Mouse (Mus musculus) ES-E14 (cell line): ENCODE measurements around the gene Slc38a3. TPM values are rescaled to one million over a fixed set of nuclear protein-coding genes. Genes with fewer than 3 reads are reported as not detected.

Source experiments
- DNase-seq: peaks from one replicate; pipeline ENCODE4 v3.0.0-alpha.2; 2013; ENCODE audit warnings: low read depth, low spot score
- H3K27ac ChIP-seq: 2 replicates; pipeline ENCODE4 v1.5.1; 2012; ENCODE audit warnings: low read depth, mild to moderate bottlenecking, low read length, moderate library complexity, mixed read lengths; ENCODE audit not compliant: poor library complexity, insufficient read depth, severe bottlenecking
- H3K36me3 ChIP-seq: 2 replicates; pipeline ENCODE4 v1.6.1; 2012; ENCODE audit warnings: mild to moderate bottlenecking, low read length, moderate library complexity, mixed read lengths; ENCODE audit not compliant: control insufficient read depth, poor library complexity, insufficient read depth, severe bottlenecking
- H3K4me1 ChIP-seq, 2 experiments: fragments of 150-350 bp in 1 of 2; sonication (generic) in 1 of 2; 2 replicates each; pipeline ENCODE4 v1.6.1; 2012; ENCODE audit warnings: low read length in 2 of 2, mild to moderate bottlenecking in 1 of 2, mixed read lengths in 1 of 2; ENCODE audit not compliant: control insufficient read depth in 2 of 2, insufficient read depth in 2 of 2, poor library complexity in 1 of 2
- H3K4me3 ChIP-seq, 2 experiments: fragments of 150-350 bp in 1 of 2; sonication (generic) in 1 of 2; 2 replicates each; pipeline ENCODE4 v1.5.1; 2012; ENCODE audit warnings: low read length in 2 of 2, low read depth in 1 of 2, mild to moderate bottlenecking in 1 of 2, mixed read lengths in 1 of 2; ENCODE audit not compliant: insufficient read depth in 1 of 2, poor library complexity in 1 of 2, severe bottlenecking in 1 of 2
- H3K9ac ChIP-seq: 2 replicates; pipeline ENCODE4 v1.6.1; 2012; ENCODE audit warnings: low read depth, mild to moderate bottlenecking, low read length, mixed read lengths; ENCODE audit not compliant: poor library complexity, insufficient read depth, severe bottlenecking
- H3K9me3 ChIP-seq: fragments of 150-350 bp; sonication (generic); 2 replicates; pipeline ENCODE4 v1.6.1; 2012; ENCODE audit warnings: low read depth, mild to moderate bottlenecking, low read length; ENCODE audit not compliant: control insufficient read depth, insufficient read depth
- CHD2 ChIP-seq: IDR thresholded peaks from 2 replicates; pipeline ENCODE4 v1.6.1; 2014; ENCODE audit warnings: mild to moderate bottlenecking, low read depth, low read length, inconsistent platforms
- HCFC1 ChIP-seq: IDR thresholded peaks from 2 replicates; pipeline ENCODE4 v1.6.1; 2012; ENCODE audit warnings: low read length, inconsistent platforms, borderline replicate concordance; ENCODE audit not compliant: insufficient read depth
- MAFK ChIP-seq: IDR thresholded peaks from 2 replicates; pipeline ENCODE4 v1.6.1; 2014; ENCODE audit warnings: mild to moderate bottlenecking, low read depth, low read length, inconsistent platforms; ENCODE audit not compliant: insufficient read depth
- ZC3H11A ChIP-seq: IDR thresholded peaks from 2 replicates; pipeline ENCODE4 v1.6.1; 2012; ENCODE audit warnings: low read depth, mild to moderate bottlenecking, inconsistent platforms, low read length, borderline replicate concordance
- ZNF384 ChIP-seq: IDR thresholded peaks from 2 replicates; pipeline ENCODE4 v1.6.1; 2012; ENCODE audit warnings: low read depth, low read length, inconsistent platforms
- in situ Hi-C, 2 experiments: fragments of 600-800 bp; cut with MboI; formaldehyde crosslinking; loops; one replicate each; pipeline ENCODE4 v1.15.1; 2025; ENCODE audit warnings: low sequenced_read_pairs in 2 of 2, inconsistent platforms in 1 of 2; ENCODE audit not compliant: unreplicated experiment in 2 of 2
- total RNA-seq: library from RNA; depleted of rRNA; stranded (reverse); fragments of 300-350 nt; gene quantifications from 2 replicates; pipeline ENCODE4 v1.2.3, GENCODE M21; 2012

Gene Slc38a3
- total RNA-seq, 1 experiment: 2.9 TPM

DNA sequence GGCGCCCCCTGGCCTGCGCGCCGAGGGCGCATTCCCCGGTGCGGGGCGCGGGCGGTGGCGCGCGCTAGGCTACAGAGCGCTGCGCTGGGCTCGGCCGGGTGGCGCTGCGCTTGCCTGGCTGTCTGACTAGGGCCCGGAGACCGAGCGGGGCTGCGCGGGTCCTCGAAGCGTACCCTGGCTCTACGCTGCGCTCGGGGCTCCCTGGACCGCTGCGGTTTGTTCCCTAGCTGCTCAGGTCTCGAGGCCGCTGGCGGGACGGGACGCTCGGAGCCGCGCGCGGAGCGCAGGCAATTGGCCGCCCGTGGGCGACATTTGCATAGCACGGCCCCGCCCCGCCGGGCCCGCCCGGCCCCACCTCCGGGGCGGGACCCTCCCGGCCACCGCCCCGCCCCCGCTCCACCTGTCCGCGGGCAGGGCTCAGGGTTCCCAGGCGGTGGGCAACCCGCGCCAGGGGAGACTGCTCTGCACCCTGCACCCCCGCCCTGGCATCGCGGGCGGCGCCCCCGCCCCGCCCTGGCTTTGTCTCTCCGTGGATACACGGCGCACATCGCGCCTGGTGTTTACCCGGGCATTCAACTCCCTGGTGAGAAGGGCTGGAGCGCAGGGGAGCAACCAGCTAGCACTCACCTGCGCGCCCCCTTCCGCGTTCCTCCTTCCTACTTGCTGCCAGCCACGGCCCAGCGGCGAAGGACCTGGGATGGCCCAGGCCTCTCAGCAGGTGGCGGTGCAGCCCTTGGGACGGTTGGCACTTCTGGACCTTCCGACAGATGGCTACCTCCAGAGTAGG lies 40.6 kb upstream of the Slc38a3 start, which contains the start of gene Sema3f:
Sema3f (minus strand) TSS at position 779 of the 787 bp plus-strand sequence.
- TF ChIP-seq MAFK (no peak), ZNF384 (no peak), ZC3H11A (no peak), HCFC1 (no peak)
- DNase-seq: peak; percentile 67
- Histone ChIP-seq H3K9ac (peak within 1 kb of the TSS; percentile 63), H3K4me1 (peaks cover 11 to 48% of the 10 kb centered on the region in 2 experiments), H3K4me3 (peak within 1 kb of the TSS; percentile 84 to 89), H3K9me3 (no peaks in the 10 kb centered on the region), H3K27ac (no peak within 1 kb of the TSS), H3K36me3 (no peaks in the 10 kb centered on the region)
- in situ Hi-C loops: no loop called here

GRCm38 (mm10) chr9:107709096-107709696 lies 39.9 kb upstream of the Slc38a3 start:
- H3K36me3 ChIP-seq: no peaks in the 10 kb centered on the region
- H3K9ac ChIP-seq: peak overlapping the region; percentile 63
- H3K4me1 ChIP-seq: peaks cover 10 to 47% of the 10 kb centered on the region in 2 experiments
- H3K27ac ChIP-seq: no peak overlapping the region
- no peak for DNase-seq
- peak overlapping the region; percentile 84 to 89 for H3K4me3 ChIP-seq
- H3K9me3 ChIP-seq: no peaks in the 10 kb centered on the region
- in situ Hi-C loops: no loop called here
- TF ChIP-seq CHD2 (no peak), ZNF384 (no peak), MAFK (no peak), HCFC1 (no peak), ZC3H11A (no peak)

- Histone ChIP-seq H3K9ac (peak overlapping the region; percentile 63; the same call in 1 of the 2 replicates), H3K4me3 (peak overlapping the region; percentile 84 to 89), H3K36me3 (no peaks in the 10 kb centered on the region), H3K9me3 (no peaks in the 10 kb centered on the region), H3K4me1 (peaks cover 10 to 47% of the 10 kb centered on the region in 2 experiments), H3K27ac (no peak overlapping the region)
- in situ Hi-C loops: no loop called here
- TF ChIP-seq ZNF384: no peak
- TF ChIP-seq CHD2: no peak
- no peak for TF ChIP-seq MAFK
- no peak for TF ChIP-seq HCFC1
- TF ChIP-seq ZC3H11A: no peak
- DNase-seq: no peak
Measured at GRCm38 (mm10) chr9:107708439-107709095, 39.2 kb upstream of the Slc38a3 start.

DNA sequence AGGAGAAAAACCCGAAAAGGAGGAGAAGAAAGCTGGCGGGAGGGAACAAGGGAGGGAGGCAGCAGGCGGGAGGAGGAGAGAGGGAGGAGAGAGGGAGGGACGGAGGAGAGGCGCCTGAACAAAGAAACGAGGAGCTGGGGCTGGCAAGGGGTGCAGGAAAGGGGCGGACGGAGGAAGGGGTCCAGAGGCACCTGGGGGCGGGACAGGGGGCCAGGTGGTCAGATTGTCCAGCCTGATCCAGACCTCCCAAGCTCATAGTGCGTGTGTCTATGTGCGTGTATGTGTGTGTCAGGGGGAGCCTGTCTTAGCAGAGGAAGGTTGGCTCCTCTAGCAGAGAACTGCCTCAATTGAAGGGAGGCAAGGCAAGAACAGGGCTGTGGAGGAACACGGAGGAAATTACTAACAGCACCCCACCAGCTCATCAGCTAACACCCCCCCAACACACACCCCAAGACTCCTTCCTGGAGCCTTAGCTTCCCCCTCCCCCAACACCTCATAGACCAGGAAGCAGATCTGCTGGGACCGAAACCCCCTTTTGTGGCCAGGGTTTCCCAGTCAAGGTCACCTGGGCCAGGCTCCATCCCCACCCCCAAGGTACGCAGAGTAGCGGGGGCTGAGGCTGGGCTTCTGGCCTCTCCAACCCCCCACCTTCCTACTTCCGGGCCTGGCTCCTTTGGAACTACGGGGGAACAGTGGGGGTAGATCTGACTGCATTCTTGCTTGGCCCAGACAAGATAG lies 38.5 kb upstream of the Slc38a3 start:
- 0 out of 2 replicates have a peak overlapping the region, but pooled peaks have one; percentile 4 for H3K9ac ChIP-seq
- no peaks in the 10 kb centered on the region for H3K9me3 ChIP-seq
- H3K27ac ChIP-seq: no peak overlapping the region
- TF ChIP-seq MAFK (no peak), CHD2 (no peak), HCFC1 (no peak), ZC3H11A (no peak), ZNF384 (no peak)
- H3K4me1 ChIP-seq: peaks cover 10 to 47% of the 10 kb centered on the region in 2 experiments
- H3K4me3 ChIP-seq: peak overlapping the region; percentile 32 to 84; a peak in 2 of 4 replicates
- DNase-seq: no peak
- in situ Hi-C loops: no loop called here
- H3K36me3 ChIP-seq: no peaks in the 10 kb centered on the region
